Mouse (Mus musculus) retina, postnatal 1 day (tissue): ENCODE measurements around the gene Oas3.
"Not testable (repeated sequence)": the region's sequence is repeated elsewhere in the genome, so short reads cannot be mapped to it uniquely, and the experiment has no call there.

Source experiments
- DNase-seq: peaks from one replicate; pipeline ENCODE4 v3.0.0-alpha.2; 2012

The Oas3 gene

GRCm38 (mm10) chr5:120777478-120777877, at the start of gene Oas3:
TSS of gene Oas3 (minus strand) at chr5:120777661.
- no peak for DNase-seq

- no peak for DNase-seq
Measured at GRCm38 (mm10) chr5:120818999-120819398, 41.5 kb upstream of the Oas3 start.

- peak; percentile 73 for DNase-seq
Measured at GRCm38 (mm10) chr5:120815949-120816348, 38.5 kb upstream of the Oas3 start.

- no peak for DNase-seq
Measured at GRCm38 (mm10) chr5:120813023-120813422, 35.6 kb upstream of the Oas3 start.

GRCm38 (mm10) chr5:120811951-120812819, 34.7 kb upstream of the Oas3 start, which contains the start of gene Oas1c:
TSS of gene Oas1c (minus strand) at chr5:120812514.
- DNase-seq = peak; percentile 91

- no peak for DNase-seq
Measured at GRCm38 (mm10) chr5:120809171-120809570, 31.7 kb upstream of the Oas3 start.

- DNase-seq = peak; percentile 81
Measured at GRCm38 (mm10) chr5:120806458-120806857, 29.0 kb upstream of the Oas3 start.

GRCm38 (mm10) chr5:120803596-120803995, 26.1 kb upstream of the Oas3 start:
- DNase-seq = no peak

- not testable (repeated sequence) for DNase-seq
Measured at GRCm38 (mm10) chr5:120798943-120799342, 21.5 kb upstream of the Oas3 start.

- not testable (repeated sequence) for DNase-seq
Measured at GRCm38 (mm10) chr5:120798147-120798546, 20.7 kb upstream of the Oas3 start.

- peak; percentile 53 for DNase-seq
Measured at GRCm38 (mm10) chr5:120795480-120796034, 18.1 kb upstream of the Oas3 start, which contains the start of gene Oas1e. TSS of gene Oas1e (minus strand) at chr5:120795530.

GRCm38 (mm10) chr5:120793043-120793442, 15.6 kb upstream of the Oas3 start:
- peak; percentile 63 for DNase-seq

GRCm38 (mm10) chr5:120787042-120787441, 9.6 kb upstream of the Oas3 start:
- no peak for DNase-seq

GRCm38 (mm10) chr5:120782446-120782845, 5.0 kb upstream of the Oas3 start:
- DNase-seq = no peak

- DNase-seq = no peak
Measured at GRCm38 (mm10) chr5:120781646-120782045, 4.2 kb upstream of the Oas3 start.

GRCm38 (mm10) chr5:120779922-120780321, 2.5 kb upstream of the Oas3 start:
- DNase-seq = no peak

- DNase-seq = no peak
Measured at GRCm38 (mm10) chr5:120778941-120779340, 1.5 kb upstream of the Oas3 start.

- DNase-seq = no peak
Measured at GRCm38 (mm10) chr5:120776801-120777200, 660 bp downstream of the Oas3 start.

GRCm38 (mm10) chr5:120775287-120775985, 2.0 kb downstream of the Oas3 start:
- no peak for DNase-seq

GRCm38 (mm10) chr5:120769396-120769795, 8.1 kb downstream of the Oas3 start:
- no peak for DNase-seq

GRCm38 (mm10) chr5:120765010-120765409, 12.5 kb downstream of the Oas3 start:
- no peak for DNase-seq

GRCm38 (mm10) chr5:120761901-120762300, 15.6 kb downstream of the Oas3 start:
- DNase-seq = peak; percentile 60

- DNase-seq = no peak
Measured at GRCm38 (mm10) chr5:120754215-120754614, 23.2 kb downstream of the Oas3 start.

- no peak for DNase-seq
Measured at GRCm38 (mm10) chr5:120752786-120753185, 24.7 kb downstream of the Oas3 start.
